Mouse (Mus musculus) heart, embryonic 12.5 days (tissue): Measurements from ENCODE around the gene Vmn1r183. TPM values are rescaled to one million over a fixed set of nuclear protein-coding genes. Genes with fewer than 3 reads are reported as not detected.
"Not testable (repeated sequence)": the region's sequence is repeated elsewhere in the genome, so short reads cannot be mapped to it uniquely, and the experiment has no call there.

Experiments used
- ATAC-seq: fragments of 200-750 bp; cut with Nextera tagmentation; 2 replicates; pipeline ENCODE4 v1.8.0; 2017; ENCODE audit warnings: moderate TSS enrichment, moderate library complexity; ENCODE audit not compliant: insufficient number of reproducible peaks, low FRiP score
- H3K27ac ChIP-seq: fragments of 300-500 bp; sonication (generic); 2 replicates; pipeline ENCODE4 v1.5.1; 2016; ENCODE audit warnings: mild to moderate bottlenecking, moderate library complexity; ENCODE audit not compliant: poor library complexity, severe bottlenecking
- H3K27me3 ChIP-seq: fragments of 300-500 bp; sonication (generic); replicated peaks from 2 replicates; pipeline ENCODE4 v1.6.1; 2016; ENCODE audit warnings: mild to moderate bottlenecking, moderate library complexity
- H3K36me3 ChIP-seq: fragments of 300-500 bp; sonication (generic); 2 replicates; pipeline ENCODE4 v1.6.1; 2016; ENCODE audit warnings: mild to moderate bottlenecking, moderate library complexity
- H3K4me1 ChIP-seq: fragments of 300-500 bp; sonication (generic); replicated peaks from 2 replicates; pipeline ENCODE4 v1.6.1; 2016; ENCODE audit warnings: mild to moderate bottlenecking
- H3K4me2 ChIP-seq: fragments of 300-500 bp; sonication (generic); 2 replicates; pipeline ENCODE4 v1.6.1; 2016; ENCODE audit warnings: mild to moderate bottlenecking, moderate library complexity
- H3K4me3 ChIP-seq: fragments of 300-500 bp; sonication (generic); 2 replicates; pipeline ENCODE4 v1.5.1; 2016; ENCODE audit warnings: mild to moderate bottlenecking
- H3K9ac ChIP-seq: fragments of 300-500 bp; sonication (generic); 2 replicates; pipeline ENCODE4 v1.6.1; 2016; ENCODE audit warnings: mild to moderate bottlenecking, moderate library complexity
- H3K9me3 ChIP-seq: fragments of 300-500 bp; sonication (generic); replicated peaks from 2 replicates; pipeline ENCODE4 v1.6.1; 2016; ENCODE audit warnings: mild to moderate bottlenecking, moderate library complexity
- WGBS: fragments of 180-500 bp; shearing (Covaris S2); methylation state at CpG from one replicate; pipeline ENCODE4 v1.1.7; 2016; 5-methylcytosine and 5-hydroxymethylcytosine counted together
- polyA plus RNA-seq: library from polyadenylated mRNA; unstranded; fragments of >200 nt; fragmentation: Nextera tagmentation; extraction: Ambion mirVana; gene quantifications from 2 replicates; pipeline ENCODE4 v1.2.1, GENCODE M21; 2016

Vmn1r183 gene
- polyA plus RNA-seq = 0.01 TPM in 1 of 2 replicates, not detected in the other

DNA sequence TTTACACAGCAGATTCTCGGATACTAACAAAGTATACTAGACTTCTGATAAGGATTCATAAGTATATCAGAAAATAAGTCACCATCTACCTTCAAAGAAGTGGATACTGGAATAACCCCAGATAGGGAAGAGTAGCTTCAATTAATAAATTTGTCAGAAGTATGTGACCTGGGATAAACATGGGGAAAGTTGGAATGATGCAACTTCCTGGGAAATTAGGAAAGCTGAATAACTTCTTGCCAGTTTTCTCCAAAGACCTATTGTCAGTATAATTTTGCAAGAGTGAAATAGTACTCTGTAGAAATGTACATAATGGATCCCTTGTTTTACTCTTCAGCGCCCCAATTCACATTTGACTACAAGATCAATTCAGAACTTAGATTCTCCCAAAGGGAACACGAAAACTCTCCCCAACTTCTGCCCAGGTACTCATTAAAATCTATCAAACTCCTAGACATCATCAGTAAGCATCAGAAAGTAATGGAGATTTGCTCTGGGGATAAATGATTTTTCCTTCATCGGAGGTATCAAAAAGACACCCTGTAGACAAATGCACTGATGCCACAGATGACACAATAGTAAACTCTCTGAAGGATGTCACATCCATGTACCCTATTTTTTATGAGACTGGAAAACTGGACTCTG lies at the start of gene Vmn1r183:
Gene Vmn1r183 (plus strand): TSS at position 595 of the 645 bp plus-strand sequence.
- Histone ChIP-seq H3K36me3 (no peaks in the 10 kb centered on the region), H3K4me3 (no peak within 1 kb of the TSS), H3K9me3 (no peaks in the 10 kb centered on the region), H3K4me2 (no peak within 1 kb of the TSS), H3K4me1 (no peaks in the 10 kb centered on the region), H3K9ac (no peak within 1 kb of the TSS), H3K27me3 (no peaks in the 10 kb centered on the region), H3K27ac (no peak within 1 kb of the TSS)
- no peak for ATAC-seq
- 73% methylated on average over 4 of the region's 4 CpGs for WGBS

DNA sequence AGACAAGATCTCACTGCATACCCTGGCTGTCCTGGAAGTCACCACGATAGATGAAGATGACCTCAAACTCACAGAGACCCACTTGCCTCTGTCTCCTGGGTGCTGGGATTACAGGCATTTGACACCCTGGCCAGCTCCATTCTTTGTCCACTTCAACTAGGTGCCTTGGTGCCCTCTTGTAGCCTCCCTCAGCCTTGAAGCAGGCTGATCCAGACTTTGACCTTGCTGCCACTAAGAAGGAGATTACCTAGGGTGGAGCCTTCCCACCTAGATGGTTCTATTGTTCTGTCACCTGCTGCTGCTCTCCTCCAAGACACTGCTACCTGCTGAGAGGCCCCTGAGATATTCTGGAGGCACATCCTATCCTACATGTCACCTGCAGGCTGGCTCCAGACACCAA lies 21.4 kb downstream of the Vmn1r183 start:
- 26% methylated on average over 1 of the region's 1 CpGs for WGBS
- not testable (repeated sequence) for H3K36me3 ChIP-seq, H3K27me3 ChIP-seq, H3K4me1 ChIP-seq, ATAC-seq, H3K27ac ChIP-seq, H3K4me3 ChIP-seq, H3K9ac ChIP-seq, H3K4me2 ChIP-seq, H3K9me3 ChIP-seq

DNA sequence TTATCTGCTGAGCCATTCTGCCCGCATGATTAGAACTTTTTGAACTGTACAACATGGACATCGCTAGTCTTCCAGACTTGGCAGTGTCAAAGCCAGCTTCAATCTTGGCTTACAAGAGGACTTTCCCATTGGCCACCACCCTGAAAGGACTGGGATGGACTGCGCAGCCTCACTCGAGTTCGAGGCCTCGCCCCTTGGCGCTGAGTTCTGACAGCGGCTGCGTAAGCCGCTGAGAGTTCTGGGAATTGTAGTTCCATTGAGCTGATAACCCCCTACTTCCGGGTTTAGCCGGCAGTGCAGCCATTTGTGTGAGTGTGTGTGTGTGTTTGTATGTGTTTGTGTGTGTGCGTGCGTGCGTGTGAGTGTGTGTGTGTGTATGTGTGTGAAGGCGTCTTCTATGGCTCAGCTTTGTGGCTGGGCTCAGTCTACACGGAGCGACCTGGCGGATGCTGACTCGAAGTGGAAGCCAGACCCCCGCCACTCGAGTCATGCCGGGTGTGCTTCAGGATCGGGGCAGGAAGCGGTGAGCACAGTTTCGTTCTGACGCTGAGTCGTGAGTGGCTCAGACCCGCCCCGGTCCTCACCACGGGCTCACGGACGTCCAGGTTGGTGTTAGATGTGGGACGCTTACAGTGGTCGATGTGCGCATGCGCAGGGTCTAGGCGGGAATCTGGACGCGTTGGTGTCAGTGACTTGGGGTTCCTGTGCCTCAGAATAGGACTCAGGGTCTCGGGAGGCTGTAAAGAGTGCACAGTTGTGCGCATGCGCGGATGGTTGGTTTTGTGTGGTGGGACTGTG lies 28.8 kb downstream of the Vmn1r183 start, which contains the start of gene Zfp180:
Gene Zfp180 (plus strand): TSS at position 291 of the 798 bp plus-strand sequence.
- 16% methylated on average over 44 of the region's 44 CpGs for WGBS
- ATAC-seq = peak; percentile 99
- Histone ChIP-seq H3K9me3 (peaks cover 13% of the 10 kb centered on the region), H3K36me3 (peaks cover 18% of the 10 kb centered on the region), H3K27me3 (no peaks in the 10 kb centered on the region), H3K27ac (peak within 1 kb of the TSS; percentile 78), H3K4me3 (peak within 1 kb of the TSS; percentile 73), H3K9ac (peak within 1 kb of the TSS; percentile 70), H3K4me1 (peaks cover 20% of the 10 kb centered on the region), H3K4me2 (peak within 1 kb of the TSS; percentile 88)

DNA sequence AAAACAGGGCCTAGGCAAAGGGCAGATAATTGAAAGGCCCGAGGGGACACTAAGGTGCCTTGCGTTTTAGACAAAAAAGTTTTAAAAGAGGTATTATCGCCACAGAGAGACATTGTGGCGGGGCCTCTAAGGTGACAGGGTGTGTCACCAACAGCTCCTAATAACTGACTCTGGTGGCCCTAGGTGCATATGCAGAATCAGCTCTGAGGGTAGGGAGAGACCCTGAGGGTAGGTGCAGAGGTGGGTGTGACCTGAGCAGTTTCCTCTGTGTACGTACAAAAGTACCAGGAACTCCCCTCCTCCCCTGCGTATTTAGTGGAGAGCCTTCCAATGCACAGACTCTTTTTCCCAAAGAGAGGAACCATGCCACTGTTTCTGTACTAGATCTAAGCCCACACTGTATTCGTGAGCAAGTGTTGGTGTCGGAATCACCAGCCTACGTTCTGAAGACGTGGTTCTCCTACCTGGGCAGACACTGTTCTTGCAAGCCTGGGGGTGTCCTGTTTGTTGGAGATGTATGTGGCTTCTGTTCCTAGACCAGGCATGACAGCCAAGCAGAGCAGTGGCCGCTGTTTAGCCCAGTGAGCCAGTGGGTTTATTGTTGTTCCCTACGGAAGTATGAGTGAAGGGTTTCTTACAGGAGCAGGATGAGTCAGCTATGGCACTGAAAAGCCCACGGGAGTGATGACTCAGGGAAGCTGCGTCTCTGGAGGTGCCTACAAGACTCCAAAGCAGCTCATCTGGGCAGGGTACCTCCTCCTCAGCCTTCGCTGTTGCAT lies 29.6 kb downstream of the Vmn1r183 start:
- ATAC-seq = no peak
- WGBS = 48% methylated on average over 15 of the region's 15 CpGs
- no peaks in the 10 kb centered on the region for H3K27me3 ChIP-seq
- H3K9ac ChIP-seq = peak overlapping the region; percentile 70
- peaks cover 20% of the 10 kb centered on the region for H3K4me1 ChIP-seq
- peaks cover 26% of the 10 kb centered on the region for H3K36me3 ChIP-seq
- peaks cover 13% of the 10 kb centered on the region for H3K9me3 ChIP-seq
- H3K4me2 ChIP-seq = peak overlapping the region; percentile 88
- H3K27ac ChIP-seq = peak overlapping the region; percentile 78
- H3K4me3 ChIP-seq = peak overlapping the region; percentile 73

DNA sequence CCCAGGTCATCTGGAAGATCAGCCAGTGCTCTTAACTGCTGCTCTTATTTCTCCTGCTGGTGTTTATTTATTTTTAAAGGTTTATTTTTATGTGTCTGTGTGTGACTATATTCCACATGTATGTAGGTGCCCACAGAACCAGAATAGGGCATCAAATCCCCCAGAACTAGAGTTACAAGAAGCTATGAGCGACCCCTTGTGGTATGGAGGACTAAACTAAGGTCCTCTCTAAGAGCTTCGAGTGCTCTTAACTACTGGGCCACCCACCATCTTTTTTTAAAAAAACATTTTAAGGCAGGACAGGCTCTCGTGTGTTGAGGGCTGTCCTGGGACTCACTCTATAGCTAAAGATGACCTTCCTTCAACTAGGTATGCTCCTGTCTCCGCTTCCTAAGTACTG lies 33.8 kb downstream of the Vmn1r183 start:
- peaks cover 16% of the 10 kb centered on the region for H3K9me3 ChIP-seq
- H3K4me2 ChIP-seq = no peak overlapping the region
- WGBS = 92% methylated on average over 4 of the region's 4 CpGs
- H3K36me3 ChIP-seq = peaks cover 36% of the 10 kb centered on the region
- peaks cover 20% of the 10 kb centered on the region for H3K4me1 ChIP-seq
- no peak overlapping the region for H3K27ac ChIP-seq
- H3K9ac ChIP-seq = no peak overlapping the region
- H3K27me3 ChIP-seq = no peaks in the 10 kb centered on the region
- H3K4me3 ChIP-seq = no peak overlapping the region
- ATAC-seq = no peak

DNA sequence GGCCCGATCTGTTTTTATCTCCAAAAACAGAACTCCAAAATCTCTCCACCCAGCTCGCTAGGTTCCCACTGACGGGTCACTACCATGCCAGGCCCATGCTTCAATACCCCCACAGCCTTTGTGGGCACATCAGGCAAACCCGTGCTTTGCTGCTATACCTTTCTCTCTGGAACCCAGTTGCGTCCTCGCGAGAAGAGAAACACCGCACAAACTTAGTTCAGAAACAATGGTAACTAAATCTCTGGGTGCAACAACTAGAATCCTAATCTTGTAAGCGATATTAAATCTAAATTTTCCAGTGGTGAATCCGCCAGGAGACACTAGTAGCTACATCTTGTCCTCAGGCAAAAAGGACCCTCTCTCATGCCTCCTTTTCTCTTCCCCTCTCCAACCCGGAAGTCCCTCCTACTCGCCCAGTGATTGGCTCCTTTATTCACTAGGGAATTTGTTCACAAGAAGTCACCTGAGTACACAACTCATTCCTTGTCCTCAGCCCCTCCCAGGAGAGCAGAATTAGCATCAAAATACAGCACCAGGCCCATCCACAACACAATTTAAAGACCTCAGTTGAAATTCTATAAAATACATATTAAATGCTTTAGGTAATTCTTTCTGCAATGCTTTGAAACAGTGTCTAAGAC lies 34.6 kb downstream of the Vmn1r183 start:
- Histone ChIP-seq H3K4me3 (no peak overlapping the region), H3K4me2 (no peak overlapping the region), H3K9me3 (peaks cover 16% of the 10 kb centered on the region), H3K27ac (no peak overlapping the region), H3K36me3 (peaks cover 37% of the 10 kb centered on the region), H3K27me3 (no peaks in the 10 kb centered on the region), H3K4me1 (peaks cover 17% of the 10 kb centered on the region), H3K9ac (no peak overlapping the region)
- ATAC-seq = no peak
- 96% methylated on average over 12 of the region's 12 CpGs for WGBS

DNA sequence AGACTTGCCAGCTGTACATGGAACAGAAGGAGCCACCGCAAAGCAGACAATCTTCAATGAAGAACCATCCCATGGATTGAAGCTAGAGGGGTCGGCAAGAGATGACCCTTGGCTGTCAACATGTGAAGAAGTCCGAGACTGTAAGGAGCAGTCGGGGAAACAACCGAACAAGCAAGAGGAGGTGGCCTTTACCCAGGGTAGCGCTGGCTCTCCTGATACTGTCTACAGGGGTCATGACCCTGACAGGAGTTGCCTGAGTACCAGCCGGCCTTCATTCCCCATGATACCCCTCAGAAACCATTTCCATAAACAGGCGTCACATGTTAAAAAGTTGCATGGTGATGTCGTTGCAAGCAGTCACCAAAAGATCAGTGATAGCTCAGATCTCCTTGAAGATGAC lies 51.3 kb downstream of the Vmn1r183 start:
- Histone ChIP-seq H3K36me3 (peaks cover 99% of the 10 kb centered on the region), H3K27ac (no peak overlapping the region), H3K4me2 (no peak overlapping the region), H3K27me3 (no peaks in the 10 kb centered on the region), H3K9me3 (peaks cover 92% of the 10 kb centered on the region), H3K4me3 (no peak overlapping the region), H3K9ac (no peak overlapping the region), H3K4me1 (no peaks in the 10 kb centered on the region)
- WGBS = 91% methylated on average over 9 of the region's 9 CpGs
- ATAC-seq = no peak

DNA sequence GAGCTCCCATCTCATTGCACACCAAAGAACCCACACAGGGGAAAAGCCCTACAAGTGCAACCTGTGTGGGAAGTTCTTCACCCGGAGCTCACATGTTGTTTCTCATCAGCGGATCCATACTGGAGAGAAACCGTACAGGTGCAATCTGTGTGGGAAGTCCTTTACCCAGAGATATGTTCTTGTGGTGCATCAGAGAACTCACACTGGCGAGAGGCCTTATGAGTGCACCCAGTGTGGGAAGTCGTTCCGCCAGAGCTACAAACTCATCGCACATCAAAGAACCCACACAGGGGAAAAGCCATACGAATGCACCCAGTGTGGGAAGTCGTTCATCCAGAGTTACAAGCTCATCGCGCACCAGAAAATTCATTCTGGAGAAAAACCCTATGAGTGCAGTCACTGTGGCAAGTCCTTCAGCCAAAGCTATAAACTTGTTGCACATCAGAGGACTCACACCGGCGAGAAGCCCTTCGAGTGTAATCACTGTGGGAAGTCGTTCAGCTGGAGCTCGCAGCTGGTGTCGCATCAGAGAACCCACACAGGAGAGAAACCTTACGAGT lies 52.2 kb downstream of the Vmn1r183 start:
- 91% methylated on average over 18 of the region's 18 CpGs for whole genome bisulfite sequencing
- no peaks in the 10 kb centered on the region for H3K27me3 ChIP-seq
- no peak overlapping the region for H3K9ac ChIP-seq
- no peak for ATAC-seq
- no peak overlapping the region for H3K4me3 ChIP-seq
- H3K4me2 ChIP-seq = no peak overlapping the region
- H3K4me1 ChIP-seq = no peaks in the 10 kb centered on the region
- peaks cover 86% of the 10 kb centered on the region for H3K9me3 ChIP-seq
- peaks cover 92% of the 10 kb centered on the region for H3K36me3 ChIP-seq
- H3K27ac ChIP-seq = no peak overlapping the region

DNA sequence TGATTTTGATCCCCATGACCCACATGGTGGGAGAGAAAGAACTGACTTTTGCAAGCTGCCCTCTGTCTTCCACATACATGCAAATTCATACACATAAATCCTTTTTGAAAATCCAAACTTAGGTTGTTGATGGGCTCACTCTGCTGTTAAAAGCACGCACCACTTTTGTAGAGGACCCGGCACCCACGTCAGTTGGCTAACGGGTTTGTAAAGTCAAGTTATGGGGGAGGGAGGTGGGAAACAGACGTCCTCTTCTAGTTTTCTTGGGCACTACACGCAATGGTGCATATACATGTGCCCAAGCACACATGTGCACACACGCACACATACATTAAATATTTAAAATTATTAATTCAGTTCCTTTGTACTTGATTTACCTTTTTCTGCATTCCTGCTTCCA lies 57.8 kb downstream of the Vmn1r183 start:
- Histone ChIP-seq H3K4me3 (no peak overlapping the region), H3K27ac (no peak overlapping the region), H3K36me3 (peaks cover 37% of the 10 kb centered on the region), H3K27me3 (no peaks in the 10 kb centered on the region), H3K4me1 (peaks cover 5% of the 10 kb centered on the region), H3K9me3 (peaks cover 33% of the 10 kb centered on the region), H3K4me2 (no peak overlapping the region), H3K9ac (no peak overlapping the region)
- ATAC-seq = no peak
- WGBS = 95% methylated on average over 7 of the region's 7 CpGs

DNA sequence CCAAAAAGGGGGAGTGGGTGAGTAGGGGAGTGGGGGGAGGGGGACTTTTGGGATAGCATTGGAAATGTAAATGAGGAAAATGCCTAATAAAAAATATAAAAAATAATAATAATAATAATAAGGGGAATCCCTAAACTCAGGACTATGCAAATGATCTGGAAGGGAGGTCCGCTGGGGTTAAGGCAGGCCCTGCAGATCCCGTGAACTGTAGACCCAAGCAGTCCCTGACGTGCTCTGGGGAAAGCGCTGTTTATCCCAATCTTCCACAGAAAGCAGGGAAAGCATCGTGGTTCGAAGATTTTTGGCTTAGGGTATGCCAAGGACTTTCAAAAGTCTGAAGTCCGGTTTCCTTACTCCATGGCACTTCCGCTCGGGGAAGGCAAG lies 58.7 kb downstream of the Vmn1r183 start:
- peak overlapping the region; percentile 64; the same call in 1 of the 2 replicates for H3K27ac ChIP-seq
- H3K36me3 ChIP-seq = peaks cover 28% of the 10 kb centered on the region
- H3K4me1 ChIP-seq = peaks cover 5% of the 10 kb centered on the region
- H3K4me3 ChIP-seq = peak overlapping the region; percentile 84
- no peaks in the 10 kb centered on the region for H3K27me3 ChIP-seq
- peak overlapping the region; percentile 80 for H3K9ac ChIP-seq
- peaks cover 24% of the 10 kb centered on the region for H3K9me3 ChIP-seq
- peak overlapping the region; percentile 79 for H3K4me2 ChIP-seq
- ATAC-seq = peak; percentile 58
- 7% methylated on average over 9 of the region's 9 CpGs for WGBS
